Comparison of ENCODE assay signal across 8 mouse cellular contexts in genomic region chrX:102188712-102189497, GRCm38 (mm10). TPM values are rescaled to one million over a fixed set of nuclear protein-coding genes. Genes with fewer than 3 reads are reported as not detected.
DNase-seq lines count a peak whose midpoint lies in the region; ATAC-seq and TF ChIP-seq lines count a peak whose summit lies in the region.

Rps4x (minus strand) TSS chrX:102189394.

- WGBS in embryonic facial prominence, embryonic 15.5 days, result 16% methylated on average over 37 of the region's 37 CpGs
- 17% methylated on average over 37 of the region's 37 CpGs for WGBS in limb, embryonic 13.5 days
- 20% methylated on average over 37 of the region's 37 CpGs for WGBS in midbrain, embryonic 15.5 days

- H3K9me3 ChIP-seq in embryonic facial prominence, embryonic 15.5 days (replicated peaks), result no peaks in the 10 kb centered on the region
- no peaks in the 10 kb centered on the region for H3K9me3 ChIP-seq in limb, embryonic 13.5 days
- H3K9me3 ChIP-seq in midbrain, embryonic 15.5 days, result no peaks in the 10 kb centered on the region

- H3K27ac ChIP-seq in bone marrow macrophage, adult 2 months (ENCODE audit: insufficient read depth, low read depth, low read length), result peak within 1 kb of the TSS; percentile 91
- H3K27ac ChIP-seq in embryonic facial prominence, embryonic 15.5 days (replicated peaks), result peak within 1 kb of the TSS; percentile 82
- H3K27ac ChIP-seq in limb, embryonic 13.5 days, result peak within 1 kb of the TSS; percentile 90
- H3K27ac ChIP-seq in midbrain, embryonic 15.5 days, result peak within 1 kb of the TSS; percentile 82

- TF ChIP-seq CTCF in bone marrow macrophage, adult 2 months (IDR thresholded peaks at IDR 0.05; ENCODE audit: low read depth, low read length), result peak; percentile 24; the same call in 1 of the 2 replicates

- H3K4me2 ChIP-seq in embryonic facial prominence, embryonic 15.5 days (replicated peaks), result peak within 1 kb of the TSS; percentile 48
- peak within 1 kb of the TSS; percentile 71 for H3K4me2 ChIP-seq in limb, embryonic 13.5 days (replicated peaks)
- H3K4me2 ChIP-seq in midbrain, embryonic 15.5 days, result peak within 1 kb of the TSS; percentile 61

- H3K27me3 ChIP-seq in embryonic facial prominence, embryonic 15.5 days, result no peaks in the 10 kb centered on the region
- H3K27me3 ChIP-seq in limb, embryonic 13.5 days, result peaks cover 7% of the 10 kb centered on the region; the same call in 1 of the 2 replicates
- no peaks in the 10 kb centered on the region for H3K27me3 ChIP-seq in midbrain, embryonic 15.5 days (replicated peaks)

- ATAC-seq in embryonic facial prominence, embryonic 15.5 days (ENCODE audit: insufficient number of reproducible peaks, low FRiP score, low TSS enrichment, low read depth), result peak; percentile 87
- peak; percentile 93 for ATAC-seq in limb, embryonic 13.5 days (ENCODE audit: low FRiP score, low read depth)
- peak; percentile 97 for ATAC-seq in midbrain, embryonic 15.5 days (replicated peaks)

- DNase-seq in A20 (ENCODE audit: low read depth, low spot score), result peak; percentile 84
- DNase-seq in heart, adult 8-10 months (ENCODE audit: low spot score), result peak; percentile 76
- DNase-seq in kidney, adult 9 months, result peak; percentile 82
- peak; percentile 71 to 75 for DNase-seq in spleen, adult 18-20 months

- TF ChIP-seq POLR2A in bone marrow macrophage, adult 2 months (IDR thresholded peaks at IDR 0.05; ENCODE audit: borderline replicate concordance, low read depth, low read length), result no peak

- H3K4me1 ChIP-seq in bone marrow macrophage, adult 2 months (ENCODE audit: control insufficient read depth, insufficient read depth, low read length), result no peaks in the 10 kb centered on the region; the same call in 1 of the 2 replicates
- H3K4me1 ChIP-seq in embryonic facial prominence, embryonic 15.5 days, result no peaks in the 10 kb centered on the region
- H3K4me1 ChIP-seq in limb, embryonic 13.5 days, result 0 out of 2 replicates have a peak, but pooled peaks cover 3% of the 10 kb centered on the region
- H3K4me1 ChIP-seq in midbrain, embryonic 15.5 days, result peaks cover 16% of the 10 kb centered on the region

- H3K36me3 ChIP-seq in embryonic facial prominence, embryonic 15.5 days, result peaks cover 12% of the 10 kb centered on the region; the same call in 1 of the 2 replicates
- peaks cover 20% of the 10 kb centered on the region for H3K36me3 ChIP-seq in limb, embryonic 13.5 days
- H3K36me3 ChIP-seq in midbrain, embryonic 15.5 days (replicated peaks), result 0 out of 2 replicates have a peak, but pooled peaks cover 3% of the 10 kb centered on the region

- peak within 1 kb of the TSS; percentile 50 for H3K9ac ChIP-seq in embryonic facial prominence, embryonic 15.5 days
- H3K9ac ChIP-seq in limb, embryonic 13.5 days, result peak within 1 kb of the TSS; percentile 86
- peak within 1 kb of the TSS; percentile 60 for H3K9ac ChIP-seq in midbrain, embryonic 15.5 days

- peak within 1 kb of the TSS; percentile 90 for H3K4me3 ChIP-seq in bone marrow macrophage, adult 2 months (ENCODE audit: insufficient read depth, low read length)
- H3K4me3 ChIP-seq in embryonic facial prominence, embryonic 15.5 days (replicated peaks), result peak within 1 kb of the TSS; percentile 50
- peak within 1 kb of the TSS; percentile 59 for H3K4me3 ChIP-seq in limb, embryonic 13.5 days
- peak within 1 kb of the TSS; percentile 56 for H3K4me3 ChIP-seq in midbrain, embryonic 15.5 days

RNA-seq across cellular contexts. Expression of gene Rps4x, which starts in this region (rescaled TPM):
- 1,772 and 1,842 TPM in 2 replicates for polyA plus RNA-seq in bone marrow macrophage, adult 2 months (2012; ENCODE audit: insufficient read depth, insufficient read length, missing spikeins)
- 795 and 837 TPM in 2 replicates for polyA plus RNA-seq in embryonic facial prominence, embryonic 15.5 days (2015; fragmentation: Nextera tagmentation; extraction: Ambion mirVana)
- 100 to 1,000 TPM; 541 to 608 (median 600) TPM for total RNA-seq in heart, adult 8-10 months (2022)
- polyA plus RNA-seq in limb, embryonic 13.5 days (2015; fragmentation: Nextera tagmentation; extraction: Ambion mirVana), result 760 and 771 TPM in 2 replicates
- 336 and 343 TPM in 2 replicates for polyA plus RNA-seq in midbrain, embryonic 15.5 days (2015; fragmentation: Nextera tagmentation; extraction: Ambion mirVana)

Comparison
In these comparisons a context has a peak if more than half of its experiments do, and no peak if none do; other contexts are left out.
1. Peak in every context shown above with its lines: DNase-seq, ATAC-seq, H3K4me3 ChIP-seq and H3K27ac ChIP-seq.